Mouse (Mus musculus): Measurements from ENCODE around the gene 1700012A03Rik. TPM values are rescaled to one million over a fixed set of nuclear protein-coding genes. Genes with fewer than 3 reads are reported as not detected.

Gene 1700012A03Rik
- not detected in 2 replicates for polyA plus RNA-seq (2015; fragmentation: Nextera tagmentation; extraction: Ambion mirVana)

DNA sequence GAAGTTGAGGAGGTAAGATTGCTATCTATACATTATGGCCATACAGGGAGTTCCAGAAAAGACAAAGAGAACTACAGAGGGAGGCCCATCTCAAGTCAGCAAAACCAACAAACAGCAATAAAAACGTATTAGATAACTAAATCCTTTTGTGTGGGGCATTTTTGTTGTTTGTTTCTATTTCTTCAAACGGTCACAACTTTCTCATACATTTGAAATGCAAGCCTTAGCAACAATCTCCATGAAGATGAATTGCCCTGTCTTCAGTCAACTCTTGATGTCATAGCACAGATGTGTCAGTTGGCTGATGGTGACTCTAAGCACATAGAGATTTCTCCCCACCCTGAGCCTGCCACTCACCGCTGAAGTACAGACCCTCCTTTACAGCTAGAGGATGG is at the start of gene 1700012A03Rik:
Gene 1700012A03Rik, plus strand, starts transcription at position 296 of the 395 bp plus-strand sequence.
- DNase-seq (ENCODE audit: low spot score), result no peak

DNA sequence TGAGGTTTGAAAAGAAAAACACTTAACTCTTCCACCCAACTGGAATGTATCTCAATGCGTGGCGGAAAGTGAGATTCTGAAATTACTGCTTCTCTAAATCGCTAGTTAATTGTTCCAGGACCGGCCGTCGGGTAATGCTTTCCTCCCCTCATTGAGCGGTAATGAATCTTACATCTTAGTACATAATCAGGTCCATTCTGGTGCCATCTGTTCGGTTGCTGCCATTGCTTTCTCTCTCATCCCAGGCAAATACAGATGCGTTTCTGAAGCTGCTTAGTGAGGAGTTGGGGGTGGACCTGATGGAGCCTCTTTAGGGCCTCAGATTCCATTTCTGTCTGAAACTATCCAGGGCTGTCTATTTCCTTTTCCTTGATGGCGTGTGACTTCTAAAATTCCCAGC is 45.8 kb upstream of the 1700012A03Rik start:
- DNase-seq (ENCODE audit: low spot score), result no peak

DNA sequence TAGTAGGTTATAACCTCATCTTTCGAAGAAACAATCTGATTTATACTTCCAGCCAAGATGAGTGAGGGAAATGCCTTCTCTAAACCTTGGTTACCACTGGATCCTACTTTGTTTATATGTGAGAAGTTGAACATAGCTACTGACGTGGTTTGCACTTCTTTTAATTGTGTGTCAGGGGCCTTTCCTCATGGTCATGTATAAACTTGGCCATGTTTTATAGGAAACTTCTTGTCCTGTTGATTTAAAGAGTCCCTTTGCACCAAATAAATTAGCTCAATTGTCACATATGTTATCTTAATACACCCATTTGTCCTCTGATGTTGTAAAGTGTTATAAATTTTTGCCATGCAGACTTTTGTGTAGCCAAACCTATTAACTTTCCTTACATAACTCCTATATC is 44.1 kb upstream of the 1700012A03Rik start:
- no peak for DNase-seq (ENCODE audit: low spot score)

DNA sequence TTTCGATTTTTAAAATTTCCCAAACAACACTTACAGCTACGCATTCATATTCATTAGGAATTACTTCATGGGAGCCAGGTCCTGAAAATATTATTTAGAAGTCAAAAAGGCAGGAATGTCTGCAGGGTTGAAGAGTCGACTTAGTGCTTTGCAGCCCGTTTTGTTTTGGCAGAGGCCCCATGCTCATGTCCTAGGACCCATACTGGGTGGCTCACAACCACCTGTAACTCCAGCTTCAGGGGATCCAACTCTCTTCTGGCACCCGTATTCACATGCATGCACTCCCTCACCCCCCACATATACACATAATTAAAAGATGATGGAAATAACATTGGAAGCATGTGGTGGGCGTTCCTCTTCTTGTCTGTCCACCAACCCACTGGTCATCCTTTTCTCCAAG is 43.7 kb upstream of the 1700012A03Rik start:
- no peak for DNase-seq (ENCODE audit: low spot score)

DNA sequence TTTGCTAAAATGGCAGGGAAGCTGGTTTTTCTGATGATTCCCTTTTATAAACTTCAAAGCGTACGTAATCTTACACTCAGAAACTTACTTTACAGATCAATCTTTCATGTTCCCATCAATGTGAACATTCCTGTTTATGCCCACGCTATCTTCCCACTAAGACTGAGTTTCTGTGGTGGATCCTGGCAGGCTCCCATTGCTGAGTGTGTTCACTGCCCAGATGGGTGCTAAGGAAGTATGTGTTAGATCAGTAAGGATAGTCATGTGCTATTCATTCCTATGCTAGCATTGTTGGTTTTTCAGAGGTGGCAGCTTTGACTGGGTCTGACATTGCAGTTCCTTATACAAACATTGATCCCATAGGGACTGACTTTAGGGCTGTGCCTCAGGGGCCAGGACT is 42.7 kb upstream of the 1700012A03Rik start:
- no peak for DNase-seq (ENCODE audit: low spot score)

DNA sequence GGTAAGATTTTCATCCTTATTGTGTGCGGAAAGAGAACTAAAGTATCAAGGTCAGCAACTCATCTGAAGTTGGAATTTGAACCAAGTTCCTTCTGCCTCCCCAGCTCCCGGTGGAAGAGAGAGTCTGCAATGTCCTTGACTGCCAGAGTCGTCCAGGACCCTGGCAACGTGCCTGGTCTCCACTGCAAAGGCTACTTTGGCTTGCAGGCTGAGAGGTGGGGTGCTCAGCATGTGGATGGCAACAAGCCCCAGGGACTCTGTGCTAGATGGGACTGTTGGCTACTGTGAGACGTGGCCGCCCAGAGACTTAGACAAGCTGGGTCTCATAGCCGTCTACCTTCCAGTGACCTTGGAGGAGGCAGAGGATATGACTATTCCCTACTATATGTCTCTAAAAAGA is 33.2 kb upstream of the 1700012A03Rik start:
- no peak for DNase-seq (ENCODE audit: low spot score)

DNA sequence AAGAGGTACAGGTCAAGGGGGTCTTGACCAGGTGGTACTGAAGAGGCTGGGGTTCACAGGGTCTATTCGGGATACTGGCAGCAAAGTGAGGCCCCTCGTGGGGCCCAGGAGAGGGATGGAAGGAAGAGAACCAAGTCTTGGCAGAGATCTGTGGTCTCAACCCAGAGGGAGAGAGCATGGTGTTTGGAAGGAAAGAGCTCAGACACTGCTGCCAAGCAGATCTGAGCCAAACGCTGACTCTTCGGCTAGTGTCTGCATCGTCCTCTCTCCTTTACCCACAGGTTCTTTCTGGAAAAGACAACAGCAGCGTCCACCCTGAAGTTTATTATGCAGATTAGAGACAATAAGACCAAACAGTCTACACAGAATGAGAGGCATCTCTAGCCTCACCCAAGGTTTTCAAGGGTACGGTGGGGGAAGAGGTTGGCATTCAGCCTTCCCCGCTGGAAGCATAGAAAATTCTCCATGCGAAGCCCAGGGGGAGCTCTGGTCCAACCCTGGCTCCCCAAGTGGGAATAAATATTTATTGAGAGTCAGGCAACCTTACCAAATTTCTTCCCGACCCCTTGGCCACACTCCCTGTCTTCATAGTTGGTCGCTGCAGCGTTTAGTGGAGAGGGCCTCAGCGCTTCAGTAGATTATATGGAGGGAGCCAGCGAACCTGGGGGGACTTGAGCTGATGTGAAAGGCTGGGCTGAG is 32.5 kb upstream of the 1700012A03Rik start:
- no peak for DNase-seq (ENCODE audit: low spot score)

DNA sequence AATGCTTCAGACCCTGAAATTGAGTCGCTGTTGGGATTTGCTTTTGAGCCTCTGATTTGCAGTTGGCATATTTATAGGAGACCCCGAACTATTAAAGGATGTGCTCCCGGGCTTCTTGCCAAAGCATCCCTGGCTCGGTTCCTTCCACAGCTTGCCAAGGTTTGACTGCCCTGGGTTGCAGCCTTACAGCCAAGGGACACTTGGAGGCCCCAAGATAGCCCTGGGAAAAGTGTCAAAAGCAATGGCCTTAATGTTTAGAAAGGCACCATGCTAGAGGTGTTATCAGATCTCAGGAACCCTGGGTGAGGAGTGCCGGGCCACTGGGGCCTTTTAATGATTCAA is 32.0 kb upstream of the 1700012A03Rik start:
- DNase-seq (ENCODE audit: low spot score), result no peak

DNA sequence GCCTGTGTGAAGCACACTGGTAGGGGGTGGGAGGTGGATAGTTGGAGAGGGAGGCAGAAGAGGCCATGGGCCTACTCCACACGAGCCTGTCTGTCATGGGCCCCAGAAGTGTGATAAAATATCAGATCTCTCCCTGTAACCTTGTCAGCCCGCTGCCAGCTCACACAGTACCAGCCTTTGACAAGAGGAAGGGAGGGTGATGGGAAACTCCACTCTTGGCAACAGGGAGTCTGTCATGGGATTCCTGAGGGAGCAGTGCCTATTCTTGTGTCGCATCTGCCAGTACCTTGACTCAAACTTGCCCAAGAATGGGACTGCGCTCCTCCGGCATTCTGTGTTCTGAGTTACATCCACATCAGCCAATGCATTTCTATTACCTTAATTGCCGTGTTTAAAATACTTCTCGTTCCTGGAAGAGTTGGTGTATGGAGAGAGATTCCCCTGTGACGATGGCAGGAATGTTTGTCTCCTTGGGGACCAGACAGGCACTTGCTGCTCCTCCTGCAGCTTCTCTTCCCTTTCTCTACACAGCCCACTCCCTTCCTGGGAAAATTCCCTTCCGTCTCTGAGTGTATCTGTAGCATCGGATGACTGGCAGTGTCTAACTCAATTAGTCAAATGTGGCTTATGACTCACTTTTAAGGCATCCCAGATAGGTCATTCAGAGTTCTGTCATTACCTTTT is 28.1 kb upstream of the 1700012A03Rik start:
- no peak for DNase-seq (ENCODE audit: low spot score)

DNA sequence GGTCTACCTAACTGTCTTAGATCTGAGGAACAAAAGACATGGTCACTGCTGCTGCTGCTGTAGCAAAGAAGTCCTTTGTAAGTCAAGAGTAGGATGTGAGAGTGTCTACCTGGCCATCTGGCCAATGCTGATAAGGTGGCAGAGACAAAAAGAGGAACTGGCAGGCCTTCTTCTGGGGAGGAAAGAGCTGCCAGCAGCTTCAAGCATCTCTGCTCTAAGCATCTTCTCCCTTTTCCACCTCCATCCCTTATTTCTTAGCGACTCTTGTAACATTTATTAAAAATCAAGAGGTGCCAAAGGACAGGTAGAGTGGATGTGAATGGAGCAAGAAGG is 27.5 kb upstream of the 1700012A03Rik start:
- DNase-seq (ENCODE audit: low spot score), result no peak

DNA sequence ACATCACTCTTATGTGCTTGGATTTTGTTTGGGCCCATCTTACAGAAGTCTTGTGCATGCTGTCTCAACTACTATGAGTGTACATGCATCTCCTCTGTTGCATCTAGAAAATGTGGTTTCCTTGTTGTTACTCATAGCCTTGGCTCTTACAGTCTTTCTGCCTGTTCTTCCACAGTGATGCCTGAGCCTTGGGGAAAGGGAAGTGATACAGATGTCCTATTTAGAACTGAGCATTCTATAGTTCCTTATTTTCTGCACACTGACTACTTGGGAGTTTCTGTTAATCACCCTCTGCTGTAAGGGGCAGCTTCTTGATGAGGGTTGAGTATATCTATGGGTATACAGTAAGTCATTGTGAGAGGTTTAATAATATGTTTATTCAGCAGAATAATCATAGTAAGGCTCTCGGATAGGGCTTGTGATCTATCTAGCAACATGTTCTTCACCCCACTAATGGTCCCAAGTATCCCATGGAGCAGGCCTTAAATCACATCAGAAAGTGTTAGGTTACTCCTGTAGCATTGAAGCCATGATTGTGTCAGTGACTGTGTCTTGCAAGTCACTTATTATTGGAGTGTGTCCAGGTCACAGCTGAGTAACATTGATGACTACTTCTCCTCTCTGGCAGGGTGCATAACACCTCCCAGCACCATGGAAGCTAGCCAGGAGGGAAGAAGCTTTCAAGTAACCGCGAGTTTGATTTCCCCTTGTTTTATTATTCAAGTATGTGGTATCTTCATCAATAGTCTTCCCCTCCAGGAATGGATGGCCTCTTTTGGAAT is 21.6 kb upstream of the 1700012A03Rik start:
- no peak for DNase-seq (ENCODE audit: low spot score)

DNA sequence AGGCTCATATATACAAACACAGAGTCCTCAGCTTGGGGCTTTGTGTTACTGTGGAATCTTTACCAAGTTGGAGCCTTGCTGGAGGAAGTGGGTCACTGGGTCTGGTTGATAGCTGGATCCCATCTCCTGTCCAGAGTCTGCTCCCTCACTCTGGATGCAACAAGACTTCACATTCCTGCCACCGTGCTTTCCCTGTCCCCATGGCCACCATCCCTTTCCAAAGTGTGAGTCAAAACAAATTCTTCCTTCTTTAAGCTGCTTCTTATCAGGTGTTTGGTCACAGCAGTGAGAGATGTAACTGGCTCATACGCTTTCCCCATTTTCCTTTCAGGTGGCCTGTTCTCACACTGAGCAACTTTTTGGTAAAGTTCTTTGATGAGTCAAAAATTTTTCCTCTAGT is 15.8 kb upstream of the 1700012A03Rik start:
- no peak for DNase-seq (ENCODE audit: low spot score)

DNA sequence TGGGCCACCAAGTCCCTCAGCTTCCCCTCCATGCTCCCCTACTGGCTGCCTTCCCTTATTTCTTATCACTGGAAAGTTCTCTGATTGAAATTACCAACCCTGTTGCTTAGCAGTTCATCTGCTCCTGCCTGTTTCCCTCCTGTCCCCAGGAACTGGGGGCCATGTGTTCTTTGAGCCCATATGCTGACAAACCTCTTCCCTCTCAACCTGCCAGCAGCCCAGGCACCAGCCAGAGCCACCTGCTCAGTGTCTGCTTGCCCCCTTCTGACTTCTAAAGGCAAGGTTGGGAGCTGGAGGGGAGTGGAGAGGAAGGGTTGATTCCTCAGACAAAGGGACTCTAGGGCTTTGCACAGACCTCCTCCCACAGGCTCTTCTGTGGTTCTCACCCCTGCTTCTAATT is 4.7 kb upstream of the 1700012A03Rik start:
- DNase-seq (ENCODE audit: low spot score), result no peak

DNA sequence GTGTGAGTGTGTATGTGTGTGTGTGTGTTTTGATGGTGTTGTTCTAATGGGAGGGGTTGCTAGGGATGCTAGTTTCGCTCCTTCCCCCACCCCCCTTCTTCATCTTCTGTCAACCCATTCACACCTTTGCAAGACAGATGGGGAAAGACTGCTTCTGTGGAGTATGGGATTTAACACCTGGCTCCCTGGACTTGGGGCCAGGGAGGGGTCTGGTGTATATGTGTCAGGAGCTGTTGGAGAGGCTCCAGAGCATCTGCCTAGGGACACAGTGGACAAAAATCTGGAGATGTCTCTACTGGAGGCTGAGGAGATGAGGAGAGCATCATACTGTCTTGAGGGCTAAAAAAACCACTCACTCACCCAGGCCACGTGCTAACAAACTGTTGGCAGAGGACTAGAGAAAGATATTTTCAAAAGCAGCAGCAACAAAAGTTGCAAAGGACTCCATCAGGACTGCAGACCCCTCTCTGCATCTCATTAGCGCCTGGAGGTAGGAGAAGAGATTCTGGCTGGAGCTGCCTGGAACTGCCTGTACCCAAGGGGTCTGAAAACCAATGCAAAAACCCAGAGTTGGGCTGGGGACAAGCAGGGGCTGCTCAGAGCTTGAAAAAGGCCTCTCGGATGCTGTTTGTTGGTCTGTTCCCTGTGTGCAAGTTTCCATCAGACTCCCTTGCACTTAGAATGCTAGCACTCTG is 643 bp upstream of the 1700012A03Rik start:
- no peak for DNase-seq (ENCODE audit: low spot score)

DNA sequence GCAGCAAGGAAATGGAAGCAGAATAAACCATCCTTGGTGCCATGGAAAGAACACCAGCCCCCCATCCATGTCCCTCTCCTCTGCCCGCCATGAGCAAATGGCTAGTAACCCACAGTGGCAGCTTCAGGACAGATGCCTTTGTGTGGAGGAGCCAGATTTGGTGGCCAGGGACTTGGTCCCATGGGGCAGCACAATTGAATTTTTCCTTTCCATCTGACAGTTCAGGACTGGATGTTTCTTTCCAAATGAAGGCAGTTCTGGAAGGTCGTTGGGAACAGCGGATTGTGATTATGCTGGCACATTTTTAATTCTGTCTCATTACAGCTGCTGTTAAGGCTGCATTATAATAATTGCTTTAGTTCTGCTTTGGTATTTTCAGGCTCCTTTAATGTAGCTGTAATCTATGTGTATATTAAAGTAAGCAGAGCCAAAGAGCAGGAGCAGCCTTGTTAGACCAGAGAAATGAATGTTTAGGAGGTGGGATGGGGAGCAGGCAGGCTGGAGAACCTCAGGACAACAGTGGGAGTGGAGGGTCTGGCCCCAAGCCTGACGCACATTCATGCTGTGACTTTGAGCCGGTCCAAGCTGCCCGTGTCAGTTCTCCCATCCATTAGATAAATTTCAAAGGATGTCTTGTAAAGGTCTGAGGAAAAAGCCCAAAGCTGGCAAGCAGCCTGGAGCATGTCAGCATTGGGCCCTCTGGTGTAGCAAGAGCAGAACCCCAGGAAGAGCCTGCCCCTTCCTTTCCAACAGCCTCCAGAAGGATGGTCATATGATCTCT is 2.3 kb downstream of the 1700012A03Rik start:
- DNase-seq (ENCODE audit: low spot score), result no peak

DNA sequence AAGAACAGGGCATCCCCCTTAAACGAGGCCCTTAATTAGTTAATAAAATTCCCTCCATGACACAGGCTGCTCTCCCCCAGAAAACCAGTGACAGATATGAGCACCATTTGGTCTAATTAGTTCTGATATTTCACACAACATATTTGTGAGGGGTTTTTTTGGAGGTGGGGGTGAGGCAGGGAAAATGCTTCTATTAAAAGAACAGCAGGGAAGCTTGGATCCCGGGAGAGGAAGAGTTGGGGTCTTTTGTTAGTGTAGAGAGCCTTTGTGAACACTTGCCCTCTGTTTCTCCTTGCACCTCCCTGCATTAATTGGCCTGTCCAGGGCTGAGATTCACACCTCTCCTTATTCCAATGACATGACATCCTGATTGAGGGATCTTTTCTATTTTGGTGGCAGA is 6.5 kb downstream of the 1700012A03Rik start:
- no peak for DNase-seq (ENCODE audit: low spot score)

DNA sequence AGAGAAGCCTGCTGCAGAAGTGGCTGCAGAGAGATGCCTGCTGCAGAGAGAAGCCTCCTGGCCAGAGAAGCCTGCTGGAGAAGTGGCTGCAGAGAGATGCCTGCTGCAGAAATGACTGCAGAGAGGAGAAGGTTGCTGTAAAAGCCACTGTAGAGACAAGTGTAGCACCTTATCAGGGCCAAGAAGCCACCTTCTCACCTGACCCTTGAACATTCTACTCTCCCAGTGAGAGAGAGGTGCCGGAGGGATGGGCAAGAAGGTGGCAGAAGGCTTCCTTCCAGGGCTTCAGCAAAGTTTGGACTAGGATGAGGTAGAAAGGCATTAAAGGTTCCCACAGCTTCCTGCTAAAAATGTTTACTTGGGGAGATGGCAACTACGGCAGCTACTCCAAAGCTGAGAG is 8.5 kb downstream of the 1700012A03Rik start:
- no peak for DNase-seq (ENCODE audit: low spot score)

DNA sequence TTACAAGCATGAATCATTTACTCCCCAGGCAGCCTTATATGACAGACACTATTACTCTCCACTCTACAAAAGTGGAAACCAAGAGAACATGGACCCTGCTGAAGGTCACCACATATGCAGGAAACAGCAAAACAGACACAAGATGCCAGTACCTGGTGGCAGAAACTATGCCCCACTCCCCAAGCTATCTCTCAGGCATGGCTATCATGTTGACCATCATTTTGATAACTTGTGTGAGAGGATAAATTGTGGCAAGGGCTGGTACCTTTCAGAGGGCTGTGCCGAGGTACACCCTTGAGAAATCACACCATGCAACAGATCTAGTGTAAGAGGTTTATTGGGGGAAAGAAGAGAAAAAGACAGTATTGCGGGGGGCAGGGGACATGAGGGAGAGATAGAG is 10.6 kb downstream of the 1700012A03Rik start:
- no peak for DNase-seq (ENCODE audit: low spot score)

DNA sequence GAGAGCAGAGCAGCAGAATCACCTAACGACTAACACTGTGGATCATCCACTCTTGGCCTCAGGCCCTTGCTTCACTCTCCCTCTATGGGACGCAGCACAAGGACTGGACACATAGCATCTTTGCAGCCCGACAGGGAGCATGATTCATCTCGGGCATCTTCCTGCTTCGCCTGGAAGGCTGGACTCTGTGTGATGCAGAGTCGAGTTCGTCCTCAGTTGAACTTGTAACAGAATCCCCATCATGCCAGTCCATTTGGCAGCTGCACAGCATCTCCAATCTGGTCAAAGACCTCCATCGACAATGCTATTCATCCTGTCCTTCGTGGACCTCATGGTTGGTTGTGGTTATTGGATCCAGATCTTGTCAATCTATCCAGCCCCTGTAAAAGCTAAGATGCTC is 11.2 kb downstream of the 1700012A03Rik start:
- DNase-seq (ENCODE audit: low spot score), result no peak

DNA sequence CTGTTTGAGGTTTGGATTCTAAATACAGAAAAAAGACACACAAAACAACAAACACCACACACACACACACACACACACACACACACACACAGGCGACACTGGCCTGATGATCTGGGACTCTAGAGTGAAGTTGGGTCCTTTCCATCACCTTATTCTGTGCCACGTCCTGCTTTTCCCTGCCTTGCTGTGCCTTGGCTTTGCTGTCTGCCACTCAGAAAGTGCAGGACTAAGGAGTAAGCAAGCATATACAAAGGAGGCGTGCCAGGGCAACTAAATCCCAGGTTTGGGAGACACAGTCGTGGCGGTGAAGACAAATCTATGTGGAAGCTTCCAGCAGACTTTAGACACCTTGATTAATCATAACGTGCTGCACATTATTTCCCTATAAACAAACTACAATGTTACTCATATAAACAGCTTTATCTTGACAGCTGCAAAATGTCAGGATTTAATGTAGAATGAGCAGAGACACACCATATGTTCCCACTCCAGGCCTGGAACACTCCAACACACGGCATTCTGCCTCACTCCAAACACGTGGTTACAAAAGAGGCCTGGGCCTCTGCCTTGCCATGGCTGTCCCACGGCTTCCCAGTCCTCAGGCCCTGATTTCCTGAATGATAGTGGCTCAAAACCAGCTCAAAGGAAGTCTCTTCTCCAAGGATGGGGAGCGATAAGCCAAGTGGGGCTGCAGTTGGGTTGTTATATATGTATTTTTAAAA is 15.9 kb downstream of the 1700012A03Rik start:
- no peak for DNase-seq (ENCODE audit: low spot score)

DNA sequence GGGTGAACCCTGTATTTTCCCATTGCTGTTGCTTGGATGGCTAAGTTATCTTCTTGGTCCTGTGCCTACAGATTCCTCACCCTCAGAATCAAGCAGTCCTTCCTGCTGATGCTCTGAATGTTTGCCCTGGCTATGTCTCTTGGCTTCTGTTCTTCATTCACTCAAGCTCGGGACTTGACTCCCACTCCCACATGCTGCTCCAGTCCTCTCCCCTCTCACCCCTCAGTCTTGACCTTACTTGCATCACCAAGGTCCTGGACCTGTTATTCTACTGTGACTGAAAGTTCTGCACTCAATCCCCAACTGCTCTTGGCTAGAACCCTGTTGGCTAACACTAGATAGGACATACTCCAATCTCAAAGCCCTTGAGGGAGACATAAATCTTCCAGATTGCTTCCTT is 22.1 kb downstream of the 1700012A03Rik start:
- no peak for DNase-seq (ENCODE audit: low spot score)

Data from thymus, postnatal 0 days (tissue).